Mouse (Mus musculus) Patski (cell line): ENCODE results near the gene Poc1b. TPM values are rescaled to one million over a fixed set of nuclear protein-coding genes. Genes with fewer than 3 reads are reported as not detected.

Experiments used
- ATAC-seq: fragments of 100-300 bp; one replicate; pipeline ENCODE4 v1.8.0; 2021
- CTCF ChIA-PET: fragments of 350-600 bp; sonication (Branson Sonifier 250); formaldehyde crosslinking; loops from one replicate; lab custom pipeline; 2022; ENCODE audit warnings: inconsistent platforms; lab: Charles Lee
- POLR2A ChIA-PET: fragments of 350-600 bp; sonication (Branson Sonifier 250); formaldehyde crosslinking; loops from one replicate; lab custom pipeline; 2022; ENCODE audit warnings: antibody characterized with exemption, inconsistent platforms; lab: Charles Lee
- DNase-seq: peaks from one replicate; pipeline ENCODE4 v3.0.0-alpha.2; 2011; ENCODE audit warnings: low read depth, low spot score
- H3K27me3 ChIP-seq: fragments of 371-371 bp; one replicate; pipeline ENCODE4 v1.5.1; 2021
- CTCF ChIP-seq: fragments of 100-300 bp; IDR thresholded peaks from one replicate; pipeline ENCODE4 v1.5.1; 2021
- in situ Hi-C: fragments of 300-500 bp; cut with MboI; formaldehyde crosslinking; loops from 3 replicates; pipeline ENCODE4 v1.11.1; 2018; ENCODE audit warnings: low pct_unique_long_range_greater_than_20kb, mixed read lengths
- polyA plus RNA-seq: library from polyadenylated mRNA; unstranded; gene quantifications from one replicate; pipeline ENCODE4 v1.2.3, GENCODE M21; 2021

The Poc1b gene
- polyA plus RNA-seq, 1 experiment from 2014 or later, result 10.5 TPM

GRCm38 (mm10) chr10:99188175-99188574 is 81.3 kb downstream of the Poc1b start:
- in situ Hi-C loops, result no loop called here
- DNase-seq (no peak), ATAC-seq (no peak)
- CTCF ChIA-PET, result interaction anchor here (0.8 to 1.8 kb wide), 4 partner anchors 16 to 427 kb away, joined by 3 to 5 read pairs (median 4); no protein-coding TSS in a partner anchor
- no peak for TF ChIP-seq CTCF
- no peaks in the 10 kb centered on the region for H3K27me3 ChIP-seq
- POLR2A ChIA-PET, result no interaction called here

GRCm38 (mm10) chr10:99188656-99189603 is 82.1 kb downstream of the Poc1b start:
- no peak for TF ChIP-seq CTCF
- in situ Hi-C loops, result no loop called here
- no peak for ATAC-seq
- H3K27me3 ChIP-seq, result no peaks in the 10 kb centered on the region
- CTCF ChIA-PET, result interaction anchor here (0.8 to 2.2 kb wide), 8 partner anchors 17 to 427 kb away, joined by 3 to 8 read pairs (median 4); no protein-coding TSS in a partner anchor
- DNase-seq, result no peak
- POLR2A ChIA-PET, result interaction anchor here (0.6 to 0.7 kb wide), 2 partner anchors 79 to 248 kb away, joined by 3 to 4 read pairs; no protein-coding TSS in a partner anchor

GRCm38 (mm10) chr10:99190798-99191197 is 84.0 kb downstream of the Poc1b start:
- peak; percentile 92 for TF ChIP-seq CTCF
- no peak for DNase-seq
- ATAC-seq, result peak; percentile 51
- H3K27me3 ChIP-seq, result no peaks in the 10 kb centered on the region
- POLR2A ChIA-PET, result interaction anchor here (0.9 to 1.2 kb wide), 2 partner anchors 74 to 77 kb away, joined by 3 to 4 read pairs; no protein-coding TSS in a partner anchor
- CTCF ChIA-PET, result interaction anchor here (1.1 to 2.2 kb wide), 7 partner anchors 17 to 381 kb away, joined by 3 to 8 read pairs (median 4); no protein-coding TSS in a partner anchor
- in situ Hi-C loops, result no loop called here

- in situ Hi-C loops, result no loop called here
- ChIA-PET POLR2A (no interaction called here), CTCF (no interaction called here)
- no peak for TF ChIP-seq CTCF
- ATAC-seq (no peak), DNase-seq (no peak)
- no peaks in the 10 kb centered on the region for H3K27me3 ChIP-seq
Observed at GRCm38 (mm10) chr10:99194451-99195055, 87.7 kb downstream of the Poc1b start.

- in situ Hi-C loops, result no loop called here
- no peak for TF ChIP-seq CTCF
- CTCF ChIA-PET, result interaction anchor here (1.3 kb wide), 1 partner anchor 65 kb away, joined by 4 read pairs; no protein-coding TSS in a partner anchor
- DNase-seq, result no peak
- ATAC-seq, result no peak
- H3K27me3 ChIP-seq, result no peaks in the 10 kb centered on the region
- POLR2A ChIA-PET, result interaction anchor here (0.5 kb wide), 1 partner anchor 257 kb away, joined by 5 read pairs; no protein-coding TSS in a partner anchor
Observed at GRCm38 (mm10) chr10:99196556-99196955, 89.7 kb downstream of the Poc1b start.

GRCm38 (mm10) chr10:99197125-99197524 is 90.3 kb downstream of the Poc1b start:
- ChIA-PET POLR2A (interaction anchor here (0.7 kb wide), 1 partner anchor 18 kb away, joined by 3 read pairs; no protein-coding TSS in a partner anchor), CTCF (interaction anchor here (1.3 kb wide), 2 partner anchors 15 to 64 kb away, joined by 3 to 4 read pairs; no protein-coding TSS in a partner anchor)
- TF ChIP-seq CTCF, result no peak
- DNase-seq, result no peak
- in situ Hi-C loops, result no loop called here
- no peak for ATAC-seq
- no peaks in the 10 kb centered on the region for H3K27me3 ChIP-seq

- in situ Hi-C loops, result no loop called here
Observed at GRCm38 (mm10) chr10:99197607-99198305, 90.9 kb downstream of the Poc1b start.

GRCm38 (mm10) chr10:99198946-99199345 is 92.1 kb downstream of the Poc1b start:
- no peaks in the 10 kb centered on the region for H3K27me3 ChIP-seq
- no peak for ATAC-seq
- DNase-seq, result no peak
- in situ Hi-C loops, result no loop called here
- ChIA-PET CTCF (interaction anchor here (1.0 kb wide), 1 partner anchor 14 kb away, joined by 3 read pairs; no protein-coding TSS in a partner anchor), POLR2A (no interaction called here)
- no peak for TF ChIP-seq CTCF

More at GRCm38 (mm10) chr10:99197607-99198305, 90.9 kb downstream of the Poc1b start:
- TF ChIP-seq CTCF, result no peak
- no peak for ATAC-seq
- no peaks in the 10 kb centered on the region for H3K27me3 ChIP-seq
- DNase-seq, result no peak
- ChIA-PET POLR2A (interaction anchor here (0.6 to 0.7 kb wide), 2 partner anchors 18 to 45 kb away, joined by 3 read pairs; no protein-coding TSS in a partner anchor), CTCF (interaction anchor here (1.3 kb wide), 2 partner anchors 16 to 64 kb away, joined by 3 to 4 read pairs; no protein-coding TSS in a partner anchor)

GRCm38 (mm10) chr10:99200944-99201343 is 94.1 kb downstream of the Poc1b start:
- in situ Hi-C loops, result no loop called here
- no peak for ATAC-seq
- POLR2A ChIA-PET, result no interaction called here

More at GRCm38 (mm10) chr10:99200944-99201343, 94.1 kb downstream of the Poc1b start:
- CTCF ChIA-PET, result no interaction called here
- DNase-seq, result no peak
- H3K27me3 ChIP-seq, result no peaks in the 10 kb centered on the region
- no peak for TF ChIP-seq CTCF
